Mouse (Mus musculus) frontal cortex, postnatal 36 days (tissue): ENCODE data around the gene Eml4.
A peak's percentile ranks its signal among the peaks of the same experiment; 100 is the strongest.

Experiments used
- DNase-seq, 2 experiments: peaks; one replicate each; pipeline ENCODE4 v3.0.0; 2022; ENCODE audit warnings: low spot score in 2 of 2

Gene Eml4

DNA sequence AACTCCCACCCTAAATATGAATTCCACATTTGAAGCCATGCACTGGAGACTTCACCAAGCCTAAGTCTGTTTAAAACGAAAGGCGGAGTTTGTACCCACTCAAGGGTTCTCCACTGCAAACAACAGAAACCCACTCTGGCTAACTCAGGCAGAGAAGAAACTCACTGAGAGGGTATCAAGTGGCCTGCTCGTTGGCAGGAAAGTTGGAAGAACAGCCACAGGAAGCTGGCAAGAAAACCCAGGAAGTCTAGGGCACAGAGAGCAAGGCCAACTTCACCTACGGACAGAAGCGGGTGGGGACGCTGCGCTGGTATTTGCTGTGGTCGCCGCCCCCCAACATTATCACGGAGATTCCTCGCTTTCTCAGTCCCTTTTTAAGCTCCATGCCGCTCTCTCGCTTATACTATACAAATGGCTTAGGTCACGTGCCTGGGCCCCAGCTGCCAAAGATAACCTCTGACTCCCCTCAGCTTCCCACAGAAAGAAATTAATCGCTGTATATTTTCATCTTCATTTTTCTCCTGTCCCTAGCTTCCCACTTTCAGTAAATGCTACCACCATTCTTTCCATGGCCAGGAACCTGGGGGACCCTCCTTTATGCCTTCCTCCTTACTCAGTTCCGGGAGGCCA is 9.7 kb upstream of the Eml4 start:
- DNase-seq: no peak

DNA sequence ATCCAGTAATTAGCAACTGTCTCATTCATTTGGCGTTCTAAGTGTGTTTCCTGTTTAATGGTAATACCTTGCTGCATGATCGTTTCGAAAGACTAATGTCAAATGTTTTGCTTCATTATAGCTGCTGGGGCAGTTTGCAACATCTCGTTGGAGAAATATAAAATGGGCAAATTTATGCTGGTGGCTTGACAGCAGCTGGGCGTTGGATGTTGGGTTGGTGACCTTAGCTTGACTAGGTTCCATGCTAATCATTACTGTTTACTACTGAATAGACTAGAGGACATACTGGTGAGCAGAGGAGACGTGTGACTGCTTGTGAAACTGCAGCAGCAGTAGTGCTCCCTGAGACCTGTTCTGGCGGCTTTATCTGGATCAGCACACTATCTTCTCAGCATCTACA is 6.5 kb upstream of the Eml4 start:
- no peak for DNase-seq

DNA sequence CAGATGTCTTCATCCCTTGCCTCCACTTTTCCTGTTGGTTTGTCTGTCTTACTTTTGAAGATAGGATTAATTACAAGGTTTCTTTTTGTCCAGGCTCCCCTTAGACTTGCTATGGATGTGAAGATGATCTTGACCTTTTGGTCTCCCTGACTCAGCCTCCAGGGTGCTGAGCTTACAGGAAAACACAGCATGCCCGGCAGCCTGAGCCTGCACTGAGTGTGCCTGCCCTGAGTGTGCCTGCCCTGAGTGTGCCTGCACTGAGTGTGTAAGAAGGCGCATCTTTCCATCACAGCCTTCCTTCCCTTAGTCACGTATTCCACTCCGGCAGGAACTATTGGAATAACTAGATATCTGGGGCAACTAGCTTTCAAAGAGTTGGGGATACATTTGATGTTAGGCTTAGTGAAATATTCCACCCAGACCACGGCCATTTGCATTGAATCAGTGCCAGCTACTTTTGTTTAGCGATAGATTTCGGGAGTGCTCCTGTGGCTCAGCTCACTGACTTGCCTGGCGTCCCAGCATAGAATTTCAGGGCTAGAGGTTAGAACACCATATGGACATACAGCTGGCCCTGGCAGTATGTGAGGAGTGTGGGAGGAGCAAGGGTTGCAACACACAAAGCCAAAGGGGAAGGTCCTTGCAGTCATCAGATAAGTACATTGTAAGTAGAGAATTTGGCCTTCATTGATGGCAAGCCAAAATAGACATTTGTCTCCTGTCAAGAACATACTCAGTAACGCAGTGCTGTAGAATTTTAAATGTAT is 2.5 kb upstream of the Eml4 start:
- DNase-seq: no peak

DNA sequence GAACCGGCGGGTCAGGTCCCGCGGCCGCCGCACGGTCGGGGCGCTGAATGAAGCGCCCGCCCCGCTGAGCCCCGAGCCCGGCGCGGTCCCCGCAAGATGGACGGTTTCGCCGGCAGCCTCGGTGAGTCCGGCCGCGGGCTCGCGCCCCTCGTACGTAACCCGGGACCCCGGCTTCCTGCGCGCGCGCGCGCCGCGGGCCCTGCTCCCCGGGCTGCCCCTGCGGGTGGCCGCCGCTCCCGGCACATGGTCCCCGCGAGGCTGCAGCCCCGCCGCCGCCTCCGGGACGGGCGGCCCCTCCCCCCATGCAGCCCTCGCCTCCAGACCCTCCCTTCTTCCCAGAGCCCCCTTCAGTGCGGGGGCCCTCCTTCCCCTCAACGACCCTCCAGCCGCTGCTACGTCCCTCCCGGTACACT is 394 bp downstream of the Eml4 start:
- DNase-seq: no peak

DNA sequence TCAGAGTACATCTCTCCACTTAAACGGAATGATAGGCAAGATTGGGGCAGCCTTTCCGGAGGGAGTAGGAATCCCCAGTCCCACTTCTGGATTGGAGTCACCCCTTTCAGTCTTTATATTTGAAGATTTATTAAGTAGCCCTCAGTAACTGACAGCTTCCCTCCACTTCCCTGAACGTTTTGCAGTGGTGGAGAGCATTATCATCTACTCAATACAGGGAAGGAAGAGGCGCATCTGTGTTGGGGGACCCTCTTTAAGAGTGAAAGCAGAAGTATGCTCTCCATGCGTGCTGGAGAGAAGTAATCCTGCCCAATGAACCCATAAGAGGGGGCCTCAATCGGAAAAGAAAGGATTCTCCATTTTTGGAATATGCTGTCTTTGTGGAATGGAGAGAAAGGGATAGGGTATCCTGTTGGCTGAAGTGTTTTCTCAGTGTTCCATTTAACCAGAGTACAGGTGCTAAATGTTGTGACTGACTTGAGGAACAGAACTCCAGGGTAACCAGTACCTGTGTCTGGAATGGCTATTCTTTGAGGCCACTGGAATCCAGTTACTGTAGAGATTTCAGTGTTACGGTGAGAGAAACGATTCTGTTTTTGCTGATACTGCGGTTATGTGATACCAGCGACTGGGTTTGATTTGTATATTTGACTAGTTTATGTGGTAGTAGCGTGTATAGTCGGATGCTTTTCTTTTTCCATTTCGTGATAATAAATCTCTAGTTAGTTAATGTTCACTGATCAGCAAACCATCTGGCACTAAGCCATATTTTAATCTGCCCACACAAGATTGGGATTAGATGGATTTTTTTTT is 1.1 kb downstream of the Eml4 start:
- DNase-seq: peak in 1 of 2 experiments; percentile 2

DNA sequence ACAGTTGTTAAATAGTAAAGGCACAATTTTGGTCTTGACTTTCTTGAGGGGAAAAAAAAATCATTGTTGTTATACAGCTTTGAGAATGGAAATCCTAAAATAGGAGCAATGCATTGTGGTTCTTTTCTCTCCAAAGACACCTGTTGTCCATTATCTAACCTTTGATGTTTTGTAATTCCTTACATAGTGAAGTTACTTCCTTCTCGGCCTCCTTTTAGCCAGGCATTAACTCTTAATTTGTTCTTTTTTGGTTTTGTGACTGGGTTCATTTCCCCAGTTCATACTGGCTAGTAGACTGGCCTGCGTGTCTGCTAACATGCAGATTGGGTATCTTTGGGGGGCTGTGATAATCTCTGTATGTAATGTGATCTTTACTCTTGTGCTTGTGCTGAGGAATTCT is 1.7 kb downstream of the Eml4 start:
- DNase-seq: no peak

DNA sequence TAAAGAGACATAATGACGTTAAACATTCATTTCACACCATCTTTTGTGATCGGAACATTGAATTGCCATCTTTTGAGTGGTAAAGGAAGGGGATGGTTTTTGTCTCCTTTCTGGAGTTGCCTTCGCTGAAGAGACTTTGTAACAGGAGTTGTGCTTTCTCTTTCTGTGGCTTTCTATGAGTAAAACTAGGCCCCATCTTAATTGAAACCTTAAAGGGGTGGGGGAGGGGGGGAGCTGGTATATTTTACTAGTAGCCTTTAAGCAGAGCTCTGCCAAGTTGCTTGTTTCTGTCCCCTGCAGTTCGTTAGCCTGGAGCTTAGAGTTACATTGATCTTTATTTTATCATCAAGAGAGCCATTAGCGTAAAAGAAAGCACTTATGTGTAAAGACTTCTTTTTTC is 2.3 kb downstream of the Eml4 start:
- DNase-seq: no peak

DNA sequence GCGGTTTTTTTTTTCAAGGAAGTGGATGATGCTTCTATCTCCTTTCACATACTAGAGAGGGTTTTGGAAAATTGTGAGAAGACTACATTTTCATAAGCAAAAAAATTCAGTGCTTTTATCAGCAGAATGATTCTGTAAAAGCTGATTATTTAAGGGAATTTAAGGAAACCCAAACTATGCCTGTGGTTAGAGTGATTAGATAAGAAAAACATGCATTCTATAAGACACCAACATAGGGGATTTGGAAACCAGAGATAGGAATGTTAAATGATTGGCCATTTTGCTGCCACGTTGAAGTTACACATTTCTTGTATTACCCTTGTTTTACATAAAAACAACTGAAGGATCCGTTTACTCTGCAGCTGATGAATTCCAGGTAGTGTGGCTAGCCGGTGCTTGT is 2.7 kb downstream of the Eml4 start:
- DNase-seq: no peak

DNA sequence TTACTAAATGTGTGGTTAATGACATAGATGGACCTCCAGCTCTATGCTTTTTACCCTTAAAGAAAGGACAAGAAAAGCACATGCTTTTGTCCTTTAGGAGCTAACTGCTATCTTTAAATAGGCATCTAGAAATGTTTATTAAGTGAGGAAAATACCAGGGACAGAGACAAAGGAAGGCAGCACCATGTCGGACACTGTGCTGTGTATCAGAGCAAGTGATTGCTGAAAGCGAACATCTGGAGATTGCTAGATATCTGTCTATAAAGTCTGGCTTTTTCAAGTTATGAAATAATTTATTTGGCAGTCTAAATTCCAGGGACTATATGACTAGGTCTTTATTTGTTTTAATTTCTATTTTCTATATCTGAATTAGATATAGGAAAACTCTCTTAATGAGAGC is 4.8 kb downstream of the Eml4 start:
- DNase-seq: no peak

DNA sequence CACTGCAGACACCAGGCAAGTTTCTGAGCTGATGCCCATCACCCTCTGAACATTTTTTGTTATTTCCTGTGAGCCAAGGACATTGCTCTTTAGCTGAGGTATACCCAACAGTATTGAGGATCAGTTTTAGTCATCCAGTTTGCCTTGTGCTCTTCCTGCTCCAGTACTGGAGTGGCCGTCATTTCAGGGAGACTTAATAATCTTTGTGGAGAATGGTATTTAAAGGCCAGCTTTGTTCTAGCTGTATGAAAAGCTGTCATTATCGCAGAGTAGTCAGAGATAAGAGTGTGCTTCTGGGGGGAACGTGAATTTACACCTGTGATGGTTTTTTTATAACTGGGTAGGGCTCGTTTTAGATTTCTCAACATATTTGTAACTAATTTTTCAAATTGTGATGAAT is 9.2 kb downstream of the Eml4 start:
- DNase-seq: no peak

DNA sequence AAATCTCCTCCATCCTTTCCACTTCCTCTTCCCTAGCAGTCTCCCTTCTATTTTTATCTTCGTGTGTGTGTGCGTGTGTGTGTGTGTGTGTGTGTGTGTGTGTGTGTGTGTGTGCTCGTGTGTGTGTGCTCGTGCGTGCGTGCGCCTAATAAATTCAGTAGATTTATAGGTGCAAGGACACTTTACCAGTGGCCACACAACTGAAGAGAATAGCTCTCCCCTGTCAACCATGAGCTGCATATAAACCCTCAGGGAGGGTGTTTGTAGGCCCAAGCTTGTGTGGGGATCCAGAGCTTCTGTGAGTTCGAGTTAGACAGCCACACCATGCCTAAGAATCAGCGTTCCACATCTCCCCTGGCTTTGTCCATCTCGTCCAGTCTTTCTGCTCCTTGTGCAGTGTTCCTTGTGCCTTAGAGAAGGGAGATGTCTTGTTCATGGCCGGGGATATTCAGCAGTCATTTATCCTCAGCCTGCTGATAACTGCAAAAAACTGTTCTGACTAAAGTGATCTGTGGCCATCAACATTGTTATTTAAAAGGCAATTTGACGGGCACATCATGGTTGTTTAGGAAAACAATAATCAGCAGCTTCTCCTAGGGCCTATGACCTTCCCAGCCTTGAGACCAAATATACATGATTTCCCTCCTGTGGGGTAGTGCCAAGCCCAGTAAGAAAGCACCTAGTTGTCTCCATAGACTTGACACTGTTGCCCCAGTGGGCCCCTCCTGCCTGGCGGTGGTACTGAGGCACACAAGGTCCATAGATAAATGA is 10.2 kb downstream of the Eml4 start:
- no peak for DNase-seq

DNA sequence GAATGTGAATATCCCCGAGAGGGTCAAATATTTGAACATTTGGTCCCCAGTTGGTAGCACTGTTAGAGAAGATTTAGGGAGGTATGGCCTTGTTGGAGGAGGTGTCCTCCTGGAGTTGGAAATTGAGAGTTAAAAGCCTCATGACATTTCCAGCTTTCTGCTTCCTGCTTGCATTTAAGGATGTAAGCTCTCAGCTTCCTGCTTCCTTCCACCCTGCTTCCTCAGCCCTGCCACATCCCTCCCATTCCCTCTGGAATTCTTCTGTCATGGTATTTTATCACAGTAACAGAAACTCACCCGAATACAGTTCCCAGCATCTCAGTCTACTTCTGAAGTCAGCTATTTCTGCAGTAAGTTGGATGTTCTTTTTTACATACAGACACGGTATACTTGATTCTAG is 12.3 kb downstream of the Eml4 start:
- no peak for DNase-seq

DNA sequence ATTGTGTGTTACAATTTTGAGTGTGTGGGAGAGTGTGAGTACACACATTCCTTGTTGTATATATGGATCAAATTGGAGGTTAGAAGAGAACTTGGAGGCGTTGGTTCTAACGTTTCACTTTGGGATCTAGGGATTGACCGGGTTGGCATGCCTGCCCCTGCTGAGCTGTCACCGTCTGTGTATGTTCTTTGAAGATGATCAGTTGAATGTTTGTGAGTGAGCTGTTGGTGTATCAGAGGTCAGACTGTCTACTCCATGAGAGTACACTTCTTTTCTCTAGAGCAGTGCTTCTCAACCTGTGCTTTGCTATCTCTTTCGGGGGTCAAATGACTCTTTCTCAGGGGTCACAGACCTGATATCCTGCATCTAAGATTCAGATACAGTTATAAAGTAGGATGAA is 13.6 kb downstream of the Eml4 start:
- DNase-seq: no peak

DNA sequence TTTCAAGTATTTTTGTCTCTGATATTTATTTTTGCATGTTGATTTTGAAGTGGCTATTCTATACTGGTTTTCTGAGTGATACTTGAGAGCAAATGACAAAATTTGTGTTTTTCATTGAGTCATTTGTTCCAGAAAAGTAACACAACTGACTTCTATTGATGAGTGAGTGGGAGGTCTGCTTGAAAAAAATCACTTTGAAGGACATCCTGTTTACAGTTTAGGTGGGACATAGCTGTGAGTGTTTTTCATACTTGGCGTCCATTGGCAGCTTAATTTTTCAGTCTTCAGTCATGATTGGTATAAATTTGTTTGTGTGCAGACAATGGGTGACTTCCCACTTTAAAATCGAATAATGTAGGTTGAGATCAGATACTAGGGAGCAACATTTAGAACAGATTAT is 14.4 kb downstream of the Eml4 start:
- no peak for DNase-seq

DNA sequence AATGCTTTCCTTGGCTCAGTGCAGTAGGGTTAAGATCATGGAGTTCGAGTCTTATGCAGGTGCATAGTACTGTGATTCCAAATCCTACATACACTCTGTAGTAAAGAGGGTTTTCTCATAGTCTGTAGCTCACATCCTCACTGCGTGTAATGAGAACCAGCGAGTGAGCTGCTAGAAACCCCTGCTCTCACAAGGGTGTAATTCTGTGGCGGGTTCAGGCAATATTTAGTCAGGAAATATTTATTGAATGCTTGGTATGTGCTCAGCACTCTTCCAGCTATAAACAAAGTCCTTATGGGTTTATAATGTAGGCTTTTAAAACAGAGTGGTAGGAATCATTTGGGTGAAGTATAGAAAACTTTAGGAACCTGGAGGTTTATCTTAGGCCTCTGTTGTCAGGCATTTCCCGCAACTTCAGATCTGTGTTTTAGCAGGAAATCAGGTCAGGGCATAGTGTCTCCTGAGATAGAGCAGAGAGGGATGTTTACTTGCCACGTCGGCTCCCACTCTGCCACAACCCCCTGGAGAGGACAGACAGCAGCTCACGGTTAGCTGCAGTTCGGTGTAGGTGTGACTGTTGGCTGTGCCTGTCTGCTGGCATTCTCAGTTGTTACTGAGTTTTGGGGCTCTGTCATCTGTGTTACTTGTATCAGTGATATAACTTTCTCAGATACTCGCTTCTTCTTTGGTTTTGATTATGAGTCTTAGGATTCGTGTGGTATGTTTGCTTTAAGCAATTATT is 15.1 kb downstream of the Eml4 start:
- DNase-seq: no peak

DNA sequence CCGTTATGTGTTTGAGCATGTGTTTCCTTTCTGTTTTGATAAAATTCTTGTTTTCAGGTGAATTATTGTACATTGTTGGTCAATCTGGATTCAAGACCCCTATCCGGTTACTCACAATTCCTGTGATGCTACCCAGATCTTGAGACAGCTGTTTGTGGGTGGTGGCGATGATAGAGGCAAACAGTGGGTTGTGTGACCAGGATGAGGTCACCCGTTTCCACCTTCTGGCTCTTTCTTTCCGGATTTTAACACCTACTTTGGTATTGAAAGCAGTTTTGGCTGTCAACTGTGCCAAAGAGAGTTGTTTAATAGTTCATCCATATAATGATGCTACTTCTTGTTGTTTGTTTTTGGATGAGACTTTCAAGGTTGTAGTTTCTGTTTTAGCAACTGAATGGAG is 16.7 kb downstream of the Eml4 start:
- DNase-seq: no peak

DNA sequence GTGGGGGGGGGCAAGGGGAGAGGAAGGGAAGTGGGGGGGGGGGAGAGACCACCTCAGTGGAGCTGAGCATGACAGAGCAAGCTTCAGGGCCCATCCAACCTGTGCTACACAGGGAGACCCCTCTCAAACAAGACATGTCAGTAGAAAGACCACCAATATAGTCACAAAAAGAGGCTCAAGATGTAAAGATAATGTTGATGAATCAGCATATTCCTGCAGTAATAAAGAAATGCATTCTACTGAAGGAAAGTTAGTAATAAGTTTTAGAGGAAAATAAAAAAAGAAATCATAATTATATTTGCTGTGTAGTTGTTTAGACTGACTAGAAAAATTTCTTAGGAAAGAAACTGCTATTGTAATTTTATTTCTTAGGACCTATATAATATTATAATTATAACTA is 23.4 kb downstream of the Eml4 start:
- no peak for DNase-seq

DNA sequence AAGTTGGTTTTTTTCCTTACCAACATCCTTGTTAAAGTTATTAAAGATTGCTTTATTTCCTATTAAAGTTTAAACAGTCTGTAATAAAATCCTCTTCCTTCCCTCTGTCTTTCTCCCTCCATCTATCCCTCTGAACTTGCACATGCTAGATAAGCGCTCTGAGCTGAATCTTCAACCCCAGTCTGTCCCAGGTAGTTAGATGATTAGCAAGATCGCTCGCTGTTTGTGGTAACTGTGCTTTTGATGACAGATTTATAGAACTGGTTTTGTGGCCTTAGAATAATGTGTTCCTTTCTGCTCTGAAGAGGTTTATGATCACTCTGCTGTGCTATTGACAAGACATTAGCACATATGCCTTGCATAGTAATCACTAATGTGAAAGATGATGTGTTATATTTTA is 25.1 kb downstream of the Eml4 start:
- DNase-seq: no peak

DNA sequence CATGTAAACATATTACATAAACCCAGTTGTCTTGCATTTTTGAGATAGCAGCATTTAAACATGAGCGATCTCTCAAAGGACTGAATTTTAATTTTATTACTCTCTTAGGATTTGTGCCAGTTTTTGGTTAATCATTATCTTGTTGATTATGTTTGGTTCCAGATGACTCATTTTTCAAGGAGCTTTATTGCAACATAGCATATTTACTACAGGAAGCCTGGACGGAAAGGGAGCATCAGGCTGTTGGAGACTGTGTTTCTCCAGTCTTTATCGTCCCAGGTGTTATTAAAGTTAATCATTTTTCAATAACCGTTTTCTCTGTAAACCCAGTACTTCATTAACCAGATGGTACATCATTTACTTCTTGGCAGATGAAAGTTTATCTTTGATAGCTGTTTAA is 26.1 kb downstream of the Eml4 start:
- DNase-seq: no peak

DNA sequence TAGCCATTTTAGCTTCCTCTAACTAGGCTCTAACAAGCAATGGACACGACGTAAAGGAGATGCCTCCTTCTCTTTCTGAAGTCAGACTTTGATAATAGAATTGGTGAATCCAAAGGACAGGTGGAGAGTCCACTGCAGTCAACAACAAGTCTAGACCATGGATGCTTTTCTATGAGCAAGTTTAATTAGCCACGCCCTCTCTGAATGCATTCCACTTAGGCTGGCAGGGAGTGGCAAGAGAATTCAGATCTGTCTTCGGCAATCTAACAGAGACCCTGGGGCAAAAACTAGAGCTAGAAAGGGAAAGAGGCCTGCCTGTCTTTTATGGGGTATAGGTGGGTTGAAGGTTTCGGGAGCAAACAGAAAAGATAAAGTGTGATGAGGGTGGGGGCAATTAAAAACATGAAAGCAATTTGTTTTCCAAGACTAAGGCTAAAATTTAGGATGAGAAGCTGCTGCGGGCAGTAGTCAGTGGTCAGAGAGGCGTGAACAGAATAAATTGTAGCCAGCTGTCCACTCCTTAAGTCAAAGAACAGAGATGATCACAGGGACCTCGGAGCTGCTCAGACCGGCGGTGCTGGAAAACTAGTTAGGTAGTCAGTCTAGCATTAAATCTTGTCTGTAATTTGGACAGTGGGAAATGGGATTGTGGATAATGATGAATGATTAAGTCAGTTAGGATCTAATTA is 27.2 kb downstream of the Eml4 start:
- no peak for DNase-seq

DNA sequence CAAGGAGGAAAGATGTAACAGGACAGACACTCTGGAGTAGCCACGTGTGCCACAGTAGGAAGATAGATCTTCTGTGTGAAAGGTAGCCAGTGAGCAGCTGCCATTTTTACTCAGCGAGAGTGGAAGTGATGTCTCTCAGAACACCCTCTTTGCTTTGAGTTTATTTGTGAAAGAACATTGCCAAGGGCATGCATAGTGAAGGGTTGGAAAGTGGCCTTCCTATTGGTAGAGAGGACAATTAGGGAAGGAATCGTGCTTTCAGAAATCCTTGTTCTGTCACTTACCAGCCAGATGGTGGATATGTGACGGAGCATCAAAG is 27.7 kb downstream of the Eml4 start:
- no peak for DNase-seq
